Mouse (Mus musculus) left cerebral cortex, adult 2 months (tissue): ENCODE measurements around the gene Manf. TPM values are rescaled to one million over a fixed set of nuclear protein-coding genes. Genes with fewer than 3 reads are reported as not detected.

Experiments used
- DNase-seq, 2 experiments: peaks; one replicate each; pipeline ENCODE4 v3.0.0; 2021 to 2022; ENCODE audit warnings: low spot score in 2 of 2, mixed read lengths in 1 of 2; ENCODE audit errors: extremely low spot score in 1 of 2
- H3K27ac ChIP-seq: fragments of 200-600 bp; 2 replicates; pipeline ENCODE4 v1.8.1; 2022
- H3K4me3 ChIP-seq: fragments of 200-600 bp; 2 replicates; pipeline ENCODE4 v1.8.1; 2022
- CTCF ChIP-seq: fragments of 200-600 bp; IDR thresholded peaks from 2 replicates; pipeline ENCODE4 v1.8.1; 2022; ENCODE audit warnings: antibody characterized with exemption, mild to moderate bottlenecking, moderate library complexity
- intact Hi-C: fragments of 180-260 bp; cut with DNase I; formaldehyde crosslinking; loops from one replicate; pipeline ENCODE4 v1.15.1; 2025
- total RNA-seq, 2 experiments: library from RNA; stranded (reverse); gene quantifications; 2 replicates each; pipeline ENCODE4 v1.2.3; 2021

The Manf gene
- total RNA-seq, 2 experiments from 2014 or later: 115 to 126 TPM

DNA sequence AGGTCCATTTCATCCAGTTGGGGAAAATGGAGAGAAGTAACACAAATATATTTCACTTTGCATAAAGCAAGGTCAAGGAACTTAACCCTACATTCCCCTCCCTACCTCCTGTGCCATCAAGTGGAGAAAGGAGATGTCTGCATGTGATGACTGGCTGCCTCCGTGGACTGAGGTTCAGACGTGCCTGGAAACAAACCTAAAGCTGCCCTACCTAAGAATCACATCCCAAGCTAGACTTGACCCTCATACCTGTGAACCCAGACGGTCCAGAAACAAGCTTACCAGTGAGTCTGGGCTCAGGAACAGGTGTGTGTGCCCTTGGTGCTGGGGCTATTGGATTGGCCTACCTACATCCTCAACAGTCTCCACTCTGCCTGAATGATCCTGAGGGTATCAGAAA lies 1.5 kb upstream of the Manf start:
- no peak for DNase-seq
- intact Hi-C loops: loop anchor here (5.0 kb wide), 1 partner anchor 444 kb away; the partner anchor contains the start of gene Hemk1
- Histone ChIP-seq H3K27ac (peak overlapping the region; percentile 95; the same call in 1 of the 2 replicates), H3K4me3 (no peak overlapping the region)
- no peak for TF ChIP-seq CTCF

DNA sequence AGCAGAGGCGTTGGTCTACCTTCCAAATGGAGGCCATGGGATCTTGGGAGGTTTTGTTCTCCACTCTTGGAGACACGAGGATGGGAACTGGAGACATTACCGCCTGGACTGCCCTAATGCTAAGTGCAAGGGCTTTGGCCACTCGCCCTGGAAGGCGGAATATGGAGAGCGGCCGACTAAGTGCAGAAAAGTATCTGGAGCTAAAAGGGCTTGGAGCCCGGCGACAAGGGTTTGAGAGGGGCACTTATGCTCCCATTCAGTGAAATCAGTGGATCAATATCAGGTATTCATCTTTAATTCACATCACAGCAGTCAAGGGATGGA lies 735 bp upstream of the Manf start:
- Histone ChIP-seq H3K27ac (peak overlapping the region; percentile 95), H3K4me3 (peak overlapping the region; percentile 100)
- TF ChIP-seq CTCF: no peak
- intact Hi-C loops: loop anchor here (5.0 kb wide), 1 partner anchor 445 kb away; the partner anchor contains the start of gene Hemk1
- DNase-seq: no peak

DNA sequence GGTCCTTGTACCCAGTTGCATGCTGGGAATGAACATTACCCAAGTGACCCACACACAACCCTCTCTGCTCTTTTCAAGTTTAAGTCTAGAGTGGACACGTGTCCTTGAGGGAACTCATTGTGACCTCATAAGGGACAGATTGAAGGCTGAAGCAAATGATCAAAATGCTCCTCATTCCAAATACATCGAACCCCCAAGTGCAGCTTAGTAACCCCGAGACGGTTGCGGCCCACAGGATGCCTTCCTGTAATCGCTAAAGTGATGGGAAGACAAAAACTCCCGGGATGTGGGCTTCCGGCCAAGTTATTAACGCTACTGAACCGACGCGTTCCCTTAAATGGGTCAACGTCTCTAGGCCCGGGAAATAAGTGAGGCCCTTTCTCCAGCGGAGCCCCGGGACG lies 438 bp downstream of the Manf start:
- intact Hi-C loops: loop anchor here (5.0 kb wide), 1 partner anchor 446 kb away; the partner anchor contains the start of gene Hemk1
- peak overlapping the region; percentile 100 for H3K4me3 ChIP-seq
- no peak for DNase-seq
- H3K27ac ChIP-seq: peak overlapping the region; percentile 91
- no peak for TF ChIP-seq CTCF

DNA sequence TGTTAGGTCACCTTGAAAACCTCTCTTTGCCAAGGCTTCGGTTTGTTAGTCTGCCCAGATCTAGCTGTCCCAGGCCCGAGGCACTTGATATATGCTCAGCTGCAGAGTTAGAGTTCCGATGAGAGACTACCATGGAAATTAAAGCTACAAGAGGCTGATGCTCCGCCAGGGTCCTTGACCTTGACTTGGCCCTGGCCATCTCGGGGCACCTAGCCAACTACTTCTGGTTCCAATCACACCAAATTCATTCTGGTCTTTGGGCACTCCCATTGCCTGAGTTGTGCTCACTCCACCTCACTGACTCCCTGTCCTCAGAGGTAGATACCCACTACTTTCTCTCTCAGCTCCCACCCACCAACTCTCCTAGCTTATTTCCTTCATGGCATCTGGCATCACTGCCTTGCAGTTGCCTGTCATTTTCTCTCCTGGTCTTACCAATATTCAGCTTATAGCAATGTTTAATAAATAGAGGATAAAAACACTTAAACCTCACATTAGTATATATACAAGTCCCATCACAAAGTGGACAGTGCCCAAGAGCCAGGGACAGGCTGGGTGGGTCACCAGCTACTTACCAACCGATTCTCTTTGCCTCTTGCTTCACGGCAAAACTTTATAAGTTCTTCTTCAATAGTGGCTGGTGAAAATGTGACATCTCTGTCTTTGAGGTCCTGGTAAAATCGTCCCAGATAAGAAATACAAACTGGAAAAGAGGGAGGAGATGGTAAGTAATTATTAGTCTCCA lies 1.1 kb downstream of the Manf start:
- intact Hi-C loops: loop anchor here (5.0 kb wide), 1 partner anchor 447 kb away; the partner anchor contains the start of gene Hemk1
- TF ChIP-seq CTCF: no peak
- no peak for DNase-seq
- Histone ChIP-seq H3K27ac (peak overlapping the region; percentile 9; the same call in 1 of the 2 replicates), H3K4me3 (peak overlapping the region; percentile 100)

DNA sequence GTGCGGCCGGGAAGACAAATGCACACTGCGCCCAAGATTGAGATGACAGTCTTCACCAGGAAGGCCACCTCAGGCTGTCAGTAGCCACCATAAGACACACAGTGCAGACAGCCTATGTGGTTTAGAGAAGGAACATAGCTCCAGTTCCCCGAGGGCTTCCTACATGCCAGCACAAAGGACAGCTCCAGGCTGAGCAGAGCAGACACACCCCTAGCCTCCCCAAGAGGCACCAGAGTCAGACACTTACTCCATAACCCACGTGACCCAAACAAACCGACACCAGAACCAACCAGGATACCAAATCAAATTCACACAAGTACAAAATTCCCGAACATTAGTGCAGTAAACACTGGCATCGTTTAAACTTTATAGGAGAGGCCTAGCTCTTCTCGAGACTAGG lies 2.5 kb downstream of the Manf start:
- Histone ChIP-seq H3K27ac (no peak overlapping the region), H3K4me3 (no peak overlapping the region)
- no peak for DNase-seq
- intact Hi-C loops: loop anchor here (5.0 to 10.0 kb wide), 2 partner anchors 403 to 645 kb away; partner anchors contain the start of gene Tmem115
- TF ChIP-seq CTCF: no peak

DNA sequence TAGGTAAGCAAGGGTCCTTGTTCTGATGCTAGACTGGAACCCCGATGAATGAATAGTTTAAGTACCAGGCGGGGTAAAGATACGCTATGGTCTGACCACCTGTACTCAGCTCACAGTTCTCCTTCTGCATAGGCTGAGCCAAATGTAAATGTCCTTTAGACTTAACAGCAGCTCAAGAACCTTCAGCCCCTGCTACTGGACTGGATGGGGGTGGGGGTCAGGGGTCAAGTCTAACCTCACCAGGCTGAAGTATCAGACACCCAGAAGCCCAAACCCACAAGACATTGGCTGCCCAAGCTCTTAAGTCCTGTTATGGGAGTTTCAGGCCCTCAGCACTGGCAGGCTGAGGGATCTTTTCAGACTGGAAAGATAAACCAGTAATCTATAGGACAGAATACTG lies 3.4 kb downstream of the Manf start:
- intact Hi-C loops: loop anchor here (5.0 to 10.0 kb wide), 2 partner anchors 404 to 646 kb away; partner anchors contain the start of gene Tmem115
- TF ChIP-seq CTCF: no peak
- H3K4me3 ChIP-seq: no peak overlapping the region
- no peak overlapping the region for H3K27ac ChIP-seq
- no peak for DNase-seq

DNA sequence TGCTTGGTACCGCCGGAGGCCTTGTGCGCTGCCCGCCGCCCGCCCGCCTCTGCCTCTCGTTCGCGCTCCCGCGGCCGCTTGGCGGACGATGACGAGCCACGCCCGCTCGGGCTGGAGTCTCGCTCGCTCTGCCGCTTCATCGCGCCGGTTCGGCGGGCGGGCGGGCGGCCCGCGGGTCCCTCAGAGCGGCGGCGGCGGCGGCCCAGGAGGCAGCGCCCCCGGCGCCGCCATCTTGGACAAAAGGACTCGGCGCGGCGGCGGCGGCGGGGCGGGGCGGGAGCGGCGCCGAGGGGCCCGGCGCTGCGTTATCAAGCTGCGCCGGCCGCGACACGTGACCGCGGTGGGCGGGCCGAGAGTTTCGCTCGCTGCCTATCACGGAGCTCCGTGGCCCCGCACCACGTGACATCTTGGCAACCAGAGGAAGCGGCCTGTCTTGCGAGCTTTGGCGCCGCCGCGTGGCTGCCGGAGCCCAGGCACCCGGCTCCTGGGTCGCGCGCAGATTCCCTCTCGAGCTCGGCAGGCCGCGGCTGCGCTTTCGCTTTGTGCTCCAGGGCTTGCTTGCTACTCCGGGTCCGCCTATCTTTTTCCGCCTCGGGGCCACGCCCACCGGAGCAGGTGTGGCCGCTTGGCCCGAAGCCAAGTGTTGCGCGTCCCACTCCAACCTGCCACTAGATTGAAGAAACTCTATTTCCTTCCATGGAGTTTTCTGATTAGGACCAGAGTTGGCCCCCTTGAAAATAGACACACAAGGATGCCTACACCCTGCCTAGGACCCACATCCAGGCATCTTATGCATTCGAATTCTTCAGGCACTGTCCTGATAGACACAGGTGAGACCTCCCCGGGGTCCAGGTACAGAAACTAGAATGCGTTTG lies 4.7 kb downstream of the Manf start, which contains the start of gene Rbm15b:
TSS of gene Rbm15b (minus strand) at position 601 of the 875 bp plus-strand sequence.
- peak; percentile 84 for TF ChIP-seq CTCF
- peak; percentile 98 to 99 for DNase-seq
- intact Hi-C loops: loop anchor here (2.0 to 10.0 kb wide), 3 partner anchors 200 to 648 kb away; partner anchors contain the start of gene Tmem115
- Histone ChIP-seq H3K4me3 (peak within 1 kb of the TSS; percentile 70), H3K27ac (peak within 1 kb of the TSS; percentile 82)

DNA sequence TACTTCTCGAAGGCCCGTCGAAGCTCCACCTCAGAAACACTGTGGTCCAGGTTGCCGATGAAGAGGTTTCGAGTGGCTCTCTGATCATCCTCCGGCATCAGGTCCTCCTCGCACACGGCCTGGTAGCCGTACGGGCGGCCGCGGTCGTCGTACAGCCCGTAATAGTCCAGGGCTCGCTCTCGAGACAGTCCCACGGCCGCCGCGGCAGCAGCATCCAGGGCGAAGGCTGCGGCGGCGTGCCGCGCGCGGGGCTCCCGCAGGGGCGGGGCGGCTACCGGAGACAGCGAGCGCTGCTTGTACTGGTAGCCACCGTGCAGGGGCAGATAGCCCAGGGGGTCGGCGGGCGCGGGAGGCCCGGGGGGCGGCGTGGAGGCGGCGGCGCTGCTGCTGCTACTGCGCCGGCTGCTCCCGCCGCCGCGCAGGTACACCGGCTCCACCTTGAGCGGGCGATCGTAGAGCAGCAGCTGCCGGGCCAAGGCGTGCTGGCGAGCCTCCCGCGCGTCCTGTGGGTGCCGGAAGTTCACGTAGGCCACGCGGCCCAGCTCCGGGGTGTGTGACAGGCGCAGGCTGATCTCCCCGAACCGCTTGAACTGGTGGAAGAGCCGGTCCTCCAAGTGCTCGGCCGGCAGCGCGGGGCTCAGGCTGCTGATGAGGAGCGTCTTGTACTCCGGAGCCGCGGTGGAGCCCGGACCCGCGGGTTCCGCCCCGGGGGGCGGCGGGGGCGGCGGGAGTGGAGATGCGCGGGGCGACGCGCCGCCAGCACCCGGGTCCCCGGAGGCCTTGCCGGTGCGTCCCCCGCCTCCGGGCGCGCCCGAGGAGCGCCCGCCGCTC lies 5.7 kb downstream of the Manf start:
- peak overlapping the region; percentile 70 for H3K4me3 ChIP-seq
- peak overlapping the region; percentile 82 for H3K27ac ChIP-seq
- peak; percentile 58 for DNase-seq
- intact Hi-C loops: loop anchor here (2.0 to 10.0 kb wide), 3 partner anchors 199 to 649 kb away; partner anchors contain the start of gene Tmem115
- TF ChIP-seq CTCF: no peak

DNA sequence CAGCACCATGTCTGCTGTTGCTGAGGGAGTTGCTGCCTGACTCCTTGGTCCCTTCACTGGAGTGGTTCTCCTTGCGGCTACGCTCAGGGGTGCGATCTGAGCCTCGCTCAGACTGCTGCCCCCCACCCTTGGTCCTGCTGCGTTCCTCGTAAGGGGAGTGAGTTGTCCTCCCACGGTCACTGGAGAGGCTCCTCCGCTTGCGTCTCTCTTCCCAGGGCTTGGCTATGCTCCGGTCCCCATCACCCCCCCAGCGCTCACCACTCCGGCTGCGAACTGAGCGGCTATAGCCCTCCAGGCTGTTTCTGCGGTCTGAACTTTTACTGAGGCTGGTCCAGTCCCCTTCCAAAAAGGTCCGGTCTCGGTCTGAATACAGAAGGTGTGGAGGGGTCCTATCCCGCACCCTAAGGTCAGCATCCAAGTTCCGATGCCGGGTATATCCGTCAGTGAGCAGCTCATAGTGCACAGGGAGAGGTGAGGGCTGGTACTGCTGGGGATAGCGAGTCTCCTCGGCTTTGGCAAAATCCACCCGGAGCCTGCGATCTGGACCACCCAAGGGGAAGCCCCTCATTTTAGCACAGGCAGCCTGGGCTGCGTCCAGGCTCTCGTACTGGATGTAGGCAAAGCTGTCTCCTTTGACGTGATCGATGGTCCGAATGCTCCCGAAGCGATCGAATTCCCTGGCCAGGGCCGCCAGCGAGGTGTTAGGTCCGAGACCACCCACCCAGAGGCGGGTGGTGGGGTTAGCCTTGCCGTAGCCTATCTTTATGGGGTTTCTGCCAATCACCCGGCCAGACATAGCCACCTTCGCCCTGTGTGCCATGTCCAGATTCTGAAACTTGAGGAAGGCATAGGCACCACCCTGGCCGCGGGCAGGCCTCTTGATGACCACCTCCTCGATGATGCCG lies 6.5 kb downstream of the Manf start:
- no peak for DNase-seq
- intact Hi-C loops: loop anchor here (5.0 to 10.0 kb wide), 2 partner anchors 407 to 650 kb away; partner anchors contain the start of gene Tmem115
- no peak for TF ChIP-seq CTCF
- peak overlapping the region; percentile 70 for H3K4me3 ChIP-seq
- H3K27ac ChIP-seq: peak overlapping the region; percentile 36; the same call in 1 of the 2 replicates

DNA sequence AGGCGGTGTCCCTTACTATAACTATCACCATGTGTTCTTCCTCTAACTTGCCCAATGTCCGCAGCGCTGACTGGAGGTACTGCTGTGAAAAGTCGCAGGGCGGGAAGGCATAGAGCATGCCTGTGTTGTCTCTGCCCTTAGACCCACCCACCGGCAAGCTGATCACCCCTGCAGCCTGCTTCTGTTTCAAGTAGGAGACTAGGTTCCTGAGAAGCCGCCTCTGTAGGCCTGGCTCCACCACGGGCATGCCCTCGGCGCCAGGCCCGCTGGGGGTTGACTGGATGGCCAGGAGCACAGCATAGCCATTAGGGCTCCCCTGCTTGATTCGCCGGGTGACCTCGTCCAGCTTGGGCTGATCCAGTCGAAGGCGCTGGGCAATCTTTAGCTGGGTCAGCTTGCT lies 7.5 kb downstream of the Manf start:
- TF ChIP-seq CTCF: no peak
- no peak for DNase-seq
- 0 out of 2 replicates have a peak overlapping the region, but pooled peaks have one; percentile 24 for H3K27ac ChIP-seq
- H3K4me3 ChIP-seq: peak overlapping the region; percentile 70
- intact Hi-C loops: loop anchor here (10.0 kb wide), 1 partner anchor 650 kb away; the partner anchor contains the start of gene Tmem115
